Mouse (Mus musculus) liver, adult (tissue): ENCODE data around the gene Faap24.

Experiments
- GATA4 ChIP-seq: IDR thresholded peaks from 2 replicates; pipeline ENCODE4 v1.6.1; 2014; ENCODE audit warnings: mild to moderate bottlenecking, low read length; ENCODE audit not compliant: insufficient replicate concordance

Gene Faap24

DNA sequence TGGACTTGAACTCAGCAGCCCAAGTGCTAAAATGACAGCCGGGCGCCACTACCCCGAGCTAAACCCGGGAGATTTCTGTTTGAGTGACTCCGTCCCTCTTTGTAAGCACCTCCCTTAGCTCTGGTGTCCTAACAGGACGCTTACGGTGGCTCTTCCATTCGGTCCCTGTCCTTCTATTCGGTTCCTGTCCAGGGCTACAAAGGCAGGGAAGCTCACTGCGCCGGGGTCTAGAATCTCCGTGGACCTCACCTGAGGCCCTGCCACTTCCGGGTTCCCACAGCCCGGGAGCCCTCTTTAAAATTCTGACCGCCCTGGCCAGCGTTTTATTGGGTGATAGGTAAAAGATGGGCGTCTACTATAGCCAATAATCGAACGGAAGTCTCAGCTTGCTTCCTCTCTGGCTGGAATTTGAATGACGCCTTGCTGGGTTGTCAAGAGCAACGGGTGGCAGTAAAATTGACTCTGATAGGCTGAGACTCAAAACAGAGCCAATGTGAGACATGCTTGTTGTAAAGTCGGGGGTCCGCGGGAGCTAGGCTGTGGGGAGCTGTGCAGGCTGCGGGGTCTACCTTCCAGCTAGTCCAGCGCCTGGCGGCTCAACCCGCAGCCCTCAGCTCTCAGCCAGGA lies at the start of gene Faap24, which contains the start of gene Cep89:
Gene Faap24, minus strand, starts transcription at position 295 of the 627 bp plus-strand sequence.
Gene Cep89, plus strand, starts transcription at position 494 of the 627 bp plus-strand sequence.
- no peak for TF ChIP-seq GATA4

DNA sequence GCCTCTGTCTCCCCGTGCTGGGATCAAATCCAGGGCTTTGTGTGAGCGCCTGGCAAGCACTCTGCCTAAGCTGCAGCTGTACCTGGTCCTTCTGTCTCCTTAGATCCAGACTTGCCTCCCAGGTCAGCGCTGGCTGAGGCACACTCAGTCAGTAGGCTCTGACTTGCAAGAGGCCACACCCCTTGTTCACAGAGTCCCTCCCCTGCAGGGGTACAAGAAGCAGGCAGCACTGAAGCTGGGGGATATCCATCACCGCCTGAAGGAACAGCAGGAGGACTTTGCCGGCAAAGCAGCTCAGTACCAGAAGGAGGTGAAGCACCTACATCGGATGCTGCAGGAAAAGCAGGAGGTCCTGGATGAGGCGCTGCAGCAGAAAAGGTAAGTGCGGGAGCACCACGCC lies 38.6 kb upstream of the Faap24 start:
- TF ChIP-seq GATA4: no peak

DNA sequence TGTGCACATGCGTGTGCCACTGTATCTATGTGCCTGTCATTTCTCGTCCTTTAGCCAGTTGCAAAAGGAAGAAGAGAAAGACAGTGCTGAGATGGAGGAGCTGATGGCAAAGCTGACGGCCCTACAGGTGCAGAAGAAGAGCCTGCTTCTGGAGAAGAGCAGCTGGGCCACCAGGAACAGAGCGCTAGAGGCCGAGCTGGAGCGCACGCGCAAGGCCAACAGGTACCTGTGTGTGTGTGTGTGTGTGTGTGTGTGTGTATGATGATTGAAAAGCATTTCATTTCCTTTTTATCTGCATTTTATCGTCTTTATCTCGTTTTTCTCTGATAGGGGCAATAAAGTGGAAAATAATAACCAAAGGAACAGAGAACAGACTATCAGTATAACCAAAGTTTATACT lies 31.5 kb upstream of the Faap24 start:
- TF ChIP-seq GATA4: no peak

DNA sequence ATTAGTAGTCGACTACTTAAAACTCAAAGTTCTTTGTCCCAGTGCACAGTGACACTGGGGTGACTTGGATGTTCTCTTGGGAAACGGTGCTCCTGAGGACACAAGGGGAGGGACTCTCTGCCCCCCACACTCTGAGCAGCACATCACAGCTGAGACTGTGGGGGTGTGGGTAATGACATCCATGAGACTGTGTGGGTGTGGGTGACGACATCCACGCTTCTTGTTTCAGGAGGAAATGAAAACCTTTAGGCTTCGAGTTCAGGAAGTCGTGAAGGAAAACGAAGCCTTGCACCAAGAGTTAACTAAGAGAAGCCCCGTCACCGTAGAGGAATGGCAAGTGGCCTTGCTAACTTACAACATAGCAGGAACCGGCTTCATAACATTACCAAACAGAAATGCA lies 26.4 kb upstream of the Faap24 start:
- TF ChIP-seq GATA4: no peak

DNA sequence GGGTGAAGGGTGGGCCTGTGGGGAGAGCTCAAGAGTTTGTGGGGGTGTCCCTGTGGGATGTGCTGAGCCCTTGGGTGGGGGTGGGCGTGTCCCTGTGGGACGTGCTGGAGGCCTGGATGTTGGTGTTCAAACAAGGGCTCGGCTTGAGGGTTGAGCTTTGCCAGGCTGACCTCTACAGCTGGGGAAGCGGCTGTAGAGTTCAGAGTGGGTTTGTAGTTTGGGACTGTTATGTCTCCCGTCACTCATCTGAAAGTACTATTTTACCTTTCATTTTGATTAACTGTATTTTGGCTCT lies 20.0 kb upstream of the Faap24 start:
- no peak for TF ChIP-seq GATA4

DNA sequence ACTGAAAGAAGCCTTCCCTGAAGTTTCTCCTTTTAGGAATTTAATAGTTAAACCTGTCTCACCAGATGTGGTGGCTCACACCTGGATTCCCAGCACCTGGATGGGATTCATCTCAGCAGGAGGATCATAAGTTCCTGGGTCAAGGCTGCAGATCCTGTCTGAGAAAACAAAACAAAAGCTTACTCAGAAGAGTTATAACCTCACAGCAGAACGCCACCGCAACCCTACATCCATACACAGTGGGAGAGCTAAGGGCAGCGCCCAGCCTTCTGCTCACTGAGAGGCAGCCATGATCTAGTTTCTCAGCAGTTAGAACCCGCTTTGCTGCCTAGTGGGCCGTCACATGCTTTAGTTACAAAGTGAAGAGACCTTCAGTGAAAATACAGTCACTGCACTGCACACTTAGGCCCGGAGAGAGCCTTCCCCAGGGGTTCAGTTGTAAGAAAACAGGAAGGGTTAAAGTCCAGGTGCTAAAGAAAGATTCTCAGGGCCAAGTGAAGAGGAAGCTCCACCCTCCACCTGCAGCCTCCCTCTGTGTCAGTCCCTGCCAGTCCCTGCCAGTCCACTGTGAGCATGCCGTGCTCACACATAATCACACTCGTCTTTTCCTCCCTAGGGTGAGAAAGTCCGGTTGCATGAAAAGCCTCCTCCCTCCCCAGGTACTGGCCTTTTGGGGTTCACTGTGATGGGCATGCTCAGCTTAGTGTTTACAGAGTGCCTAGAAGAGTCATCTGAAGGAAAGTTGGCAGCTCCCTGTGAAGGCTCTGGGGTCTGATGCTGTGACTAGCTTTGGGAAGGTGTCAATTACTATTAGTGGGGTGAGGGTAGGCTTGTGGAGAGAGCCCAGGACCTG lies 19.4 kb upstream of the Faap24 start:
- no peak for TF ChIP-seq GATA4

DNA sequence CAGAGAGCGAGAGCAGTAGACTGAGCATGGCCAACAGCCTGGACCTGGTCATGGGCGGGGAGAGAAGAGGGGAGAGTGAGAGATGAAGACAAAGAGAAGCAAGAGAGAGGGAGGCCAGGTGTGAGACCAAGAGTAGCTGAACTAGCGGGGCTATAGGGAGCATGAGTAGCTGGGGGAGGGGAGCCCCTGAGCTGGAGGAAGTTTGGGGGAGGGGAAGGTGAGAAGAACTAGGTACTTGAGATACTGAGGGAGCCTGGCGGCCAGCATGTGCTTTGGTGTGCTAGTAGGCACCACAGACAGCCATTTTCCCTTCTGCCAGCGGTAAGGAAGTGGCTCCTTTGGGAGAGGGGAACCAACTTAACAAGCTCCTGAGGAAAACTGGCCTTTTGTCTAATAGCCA lies 18.6 kb upstream of the Faap24 start:
- TF ChIP-seq GATA4: no peak

DNA sequence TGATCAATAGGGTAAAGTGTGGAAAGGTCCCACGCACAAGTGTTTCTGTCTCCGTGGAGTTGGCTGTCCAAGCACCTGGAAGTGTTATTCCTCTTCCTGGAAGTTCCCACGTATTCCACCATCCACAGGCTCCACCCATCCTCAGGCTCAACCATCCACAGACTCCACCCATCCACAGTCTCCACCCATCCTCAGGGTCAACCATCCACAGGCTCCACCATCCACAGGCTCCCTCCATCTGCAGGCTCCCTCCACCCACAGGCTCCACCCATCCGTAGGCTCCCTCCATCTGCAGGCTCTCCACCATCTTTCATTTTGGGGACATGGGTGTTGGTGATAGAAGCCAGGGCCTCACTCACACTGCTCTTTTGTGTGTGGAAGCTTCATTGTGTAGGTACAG lies 4.5 kb upstream of the Faap24 start:
- no peak for TF ChIP-seq GATA4

DNA sequence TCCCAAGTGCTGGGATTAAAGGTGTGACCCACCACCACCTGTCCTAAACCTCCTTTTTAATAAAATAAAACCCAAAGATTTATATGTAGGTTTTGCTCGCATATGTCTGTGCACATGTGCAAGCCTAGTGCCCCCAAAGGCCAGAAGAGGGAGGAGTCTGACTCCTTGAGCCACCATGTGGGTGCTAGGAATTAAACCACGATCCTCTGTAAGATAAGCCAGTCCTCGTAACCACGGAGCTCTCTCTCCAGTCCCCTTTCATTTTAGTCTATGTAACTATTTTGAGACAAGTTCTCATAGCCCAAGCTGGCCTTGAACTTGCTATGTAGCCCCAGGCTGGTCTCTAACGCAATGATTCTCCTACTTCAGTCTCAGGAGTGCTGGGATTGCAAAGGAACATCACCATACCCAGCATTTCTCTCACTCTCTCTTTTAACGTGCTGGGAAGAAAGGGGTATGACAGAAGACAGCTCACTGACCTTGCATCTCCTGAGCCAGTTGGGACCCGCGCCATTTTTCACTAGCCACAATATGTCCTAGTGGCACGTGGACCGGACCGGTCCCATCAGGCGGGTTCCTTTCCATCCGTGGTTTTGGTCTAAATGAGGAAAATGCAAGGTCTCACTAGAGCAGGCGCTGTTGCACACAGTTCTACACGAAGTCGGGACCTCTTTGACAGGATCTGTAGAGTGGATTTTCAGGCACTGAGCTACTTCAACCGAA lies 741 bp downstream of the Faap24 start:
- TF ChIP-seq GATA4: no peak

DNA sequence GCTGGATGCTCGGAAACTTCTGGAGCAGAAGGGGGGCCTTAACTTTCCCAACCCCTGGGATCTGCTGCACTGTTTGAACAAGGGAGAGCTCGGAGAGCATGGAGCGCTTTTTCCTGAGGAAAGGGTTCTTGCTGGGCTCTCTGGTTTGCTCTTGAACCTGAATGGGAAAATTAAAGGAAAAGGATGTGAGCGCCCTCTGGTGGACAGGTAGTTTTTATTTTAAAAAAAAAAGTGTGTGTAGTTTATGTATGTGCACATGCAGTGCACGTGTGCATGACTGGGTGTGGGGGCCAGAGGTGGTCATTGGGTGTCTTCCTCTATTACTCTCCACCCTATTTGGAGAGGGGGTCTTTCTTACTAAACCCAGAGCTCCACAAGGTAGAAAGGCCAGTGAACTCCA lies 3.7 kb downstream of the Faap24 start:
- no peak for TF ChIP-seq GATA4

DNA sequence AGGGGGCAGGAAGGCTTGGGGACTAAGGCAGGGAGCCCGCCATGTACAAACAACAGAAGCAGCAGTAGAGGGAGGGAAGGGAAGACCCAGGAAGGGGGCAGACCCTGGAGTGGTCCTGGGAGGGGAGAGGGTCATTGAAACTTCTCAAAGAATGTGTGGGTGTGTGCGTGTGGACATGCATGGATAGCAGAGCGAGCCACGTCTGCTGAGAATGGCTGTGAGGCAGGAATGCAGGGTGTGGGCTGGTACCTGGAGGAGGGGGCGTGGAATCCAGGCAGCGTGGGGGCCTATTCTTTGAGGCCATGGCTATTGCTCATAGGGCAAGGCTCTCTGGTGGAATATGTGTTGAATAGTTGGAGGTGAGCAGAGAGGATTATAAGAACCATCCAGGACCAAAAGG lies 7.9 kb downstream of the Faap24 start:
- TF ChIP-seq GATA4: no peak

DNA sequence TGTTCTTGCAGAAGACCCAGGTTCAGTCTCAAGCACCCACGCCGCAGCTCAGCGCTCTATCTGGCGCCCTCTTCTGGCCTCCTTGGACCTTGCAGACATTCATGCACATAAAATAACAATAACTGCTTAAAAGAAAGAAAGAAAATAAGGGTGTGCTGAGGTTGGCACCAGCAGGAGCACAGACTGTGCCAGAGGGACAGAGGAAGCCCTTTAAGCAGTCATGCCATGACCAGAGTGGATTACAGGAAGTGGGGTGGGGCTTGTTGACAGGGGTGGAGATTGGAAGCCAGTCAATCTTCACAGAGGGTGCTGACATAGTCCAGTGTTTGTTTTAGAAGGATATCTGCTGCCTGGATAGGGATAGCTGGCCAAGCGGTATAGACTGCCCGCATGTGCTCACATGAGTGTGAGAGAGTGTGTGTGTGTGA lies 10.1 kb downstream of the Faap24 start:
- TF ChIP-seq GATA4: no peak

DNA sequence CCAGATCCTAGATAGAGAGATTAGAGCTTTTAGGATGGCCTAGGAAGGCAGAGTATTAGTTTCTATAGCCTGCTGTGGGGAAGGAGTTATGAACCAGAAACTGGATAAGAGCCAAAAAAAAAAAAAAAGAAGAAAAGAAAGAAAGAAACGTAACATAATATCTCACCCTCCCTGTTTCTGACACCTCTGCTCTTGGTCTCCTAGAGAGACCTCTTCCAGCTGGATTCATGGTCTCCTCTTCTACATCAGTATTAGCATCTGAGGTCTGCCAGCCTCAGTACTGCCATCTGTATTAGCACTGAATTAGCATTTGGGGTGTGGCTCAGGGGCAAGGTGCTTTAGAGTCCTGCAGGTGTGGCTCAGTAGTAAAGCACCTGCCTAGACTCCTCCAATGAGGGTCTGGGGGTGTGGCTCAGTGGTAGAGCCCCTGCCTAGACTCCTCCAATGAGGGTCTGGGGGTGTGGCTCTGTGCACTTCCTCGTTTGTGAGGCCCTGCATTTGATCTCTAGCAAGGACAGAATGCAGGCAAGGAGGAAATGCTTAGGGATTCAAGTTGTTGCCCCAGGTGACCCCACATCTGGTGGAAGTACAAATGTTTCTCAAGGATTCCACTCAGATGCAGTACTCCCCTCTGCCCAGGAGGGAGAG lies 13.8 kb downstream of the Faap24 start:
- TF ChIP-seq GATA4: no peak

DNA sequence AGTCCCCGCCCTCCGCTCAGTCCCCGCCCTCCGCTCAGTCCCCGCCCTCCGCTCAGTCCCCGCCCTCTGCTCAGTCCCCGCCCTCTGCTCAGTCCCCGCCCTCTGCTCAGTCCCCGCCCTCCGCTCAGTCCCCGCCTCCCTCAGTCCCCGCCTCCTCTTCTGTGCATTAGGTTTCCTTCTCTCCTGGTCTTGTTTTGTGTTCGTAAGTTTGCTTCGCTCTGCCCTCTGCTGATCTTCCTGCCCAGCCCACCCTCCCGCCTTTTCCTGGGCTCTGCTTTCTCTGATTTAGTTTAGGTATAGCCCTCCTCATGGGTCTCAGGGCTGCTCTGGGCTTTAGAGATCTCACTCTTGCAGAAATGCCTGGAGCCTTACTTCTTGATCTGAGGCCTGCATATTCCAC lies 14.8 kb downstream of the Faap24 start:
- no peak for TF ChIP-seq GATA4

DNA sequence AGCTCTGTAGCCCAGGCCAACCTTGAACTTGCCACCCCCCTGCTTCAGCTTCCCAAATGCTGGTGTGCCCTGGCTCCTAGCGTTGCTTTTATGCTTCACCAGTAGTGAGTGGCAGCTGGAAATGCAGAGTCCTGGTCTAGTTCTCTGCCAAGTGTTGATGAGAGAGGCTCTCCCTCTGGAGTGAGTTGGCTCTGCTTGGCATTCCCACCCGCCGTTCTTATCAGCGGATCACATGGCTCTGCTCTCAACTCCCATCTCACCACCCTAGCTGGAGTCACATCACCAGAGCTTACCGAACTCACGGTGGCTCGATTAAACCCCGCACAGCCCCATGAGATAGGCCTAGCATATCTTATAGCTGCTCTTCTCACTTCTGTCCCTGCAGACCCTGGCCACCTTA lies 16.3 kb downstream of the Faap24 start:
- no peak for TF ChIP-seq GATA4
